Mouse (Mus musculus): Measurements from ENCODE around the gene Epn2.

GRCm38 (mm10) chr11:61517971-61518370 lies 61.5 kb downstream of the Epn2 start:
- TF ChIP-seq POLR2A (IDR thresholded peaks at IDR 0.05; ENCODE audit: insufficient read depth, low read depth, low read length) (no peak), EP300 (IDR thresholded peaks at IDR 0.05; ENCODE audit: insufficient read depth, low read depth, low read length) (no peak)

Measured in heart, adult 2 months (tissue).